Mouse (Mus musculus): ENCODE results near the gene Pnpo. TPM values are rescaled to one million over a fixed set of nuclear protein-coding genes. Genes with fewer than 3 reads are reported as not detected.

Pnpo gene
- polyA plus RNA-seq (2014; fragmentation: Nextera tagmentation; extraction: Ambion mirVana), result 26.7 and 29.0 TPM in 2 replicates

- Histone ChIP-seq H3K4me1 (ENCODE audit: control insufficient read depth, insufficient read depth, low read length) (no peaks in the 10 kb centered on the region), H3K27ac (replicated peaks; ENCODE audit: low read depth, low read length) (no peak within 1 kb of the TSS), H3K9me3 (replicated peaks; ENCODE audit: control insufficient read depth, low read length) (no peaks in the 10 kb centered on the region), H3K4me2 (ENCODE audit: low read depth, low read length) (peak within 1 kb of the TSS; percentile 81), H3K36me3 (replicated peaks; ENCODE audit: control insufficient read depth, insufficient read depth, low read depth, low read length) (no peaks in the 10 kb centered on the region), H3K9ac (replicated peaks; ENCODE audit: low read length) (peak within 1 kb of the TSS; percentile 51), H3K4me3 (ENCODE audit: low read depth, low read length) (peak within 1 kb of the TSS; percentile 45), H3K27me3 (ENCODE audit: control insufficient read depth, insufficient read depth, low read length) (no peaks in the 10 kb centered on the region)
- WGBS, result under 1% methylated on average over 29 of the region's 29 CpGs
- ATAC-seq (replicated peaks; ENCODE audit: insufficient number of reproducible peaks, low FRiP score, low TSS enrichment, low read depth) (peak; percentile 94), DNase-seq (ENCODE audit: low spot score) (peak; percentile 95)
These were observed at the start of gene Pnpo for GRCm38 (mm10) chr11:96943746-96944304. Gene Pnpo, minus strand, starts transcription at chr11:96943986.

- no peaks in the 10 kb centered on the region for H3K9me3 ChIP-seq (replicated peaks; ENCODE audit: control insufficient read depth, low read length)
- no peak overlapping the region for H3K4me2 ChIP-seq (ENCODE audit: low read depth, low read length)
- peaks cover 9% of the 10 kb centered on the region; the same call in 1 of the 2 replicates for H3K27me3 ChIP-seq (ENCODE audit: control insufficient read depth, insufficient read depth, low read length)
- DNase-seq (ENCODE audit: low spot score) (no peak), ATAC-seq (replicated peaks; ENCODE audit: insufficient number of reproducible peaks, low FRiP score, low TSS enrichment, low read depth) (no peak)
- H3K4me1 ChIP-seq (ENCODE audit: control insufficient read depth, insufficient read depth, low read length), result peaks cover 3% of the 10 kb centered on the region; the same call in 1 of the 2 replicates
- no peak overlapping the region for H3K4me3 ChIP-seq (ENCODE audit: low read depth, low read length)
- 29% methylated on average over 8 of the region's 8 CpGs for WGBS
- no peak overlapping the region for H3K27ac ChIP-seq (replicated peaks; ENCODE audit: low read depth, low read length)
- no peaks in the 10 kb centered on the region for H3K36me3 ChIP-seq (replicated peaks; ENCODE audit: control insufficient read depth, insufficient read depth, low read depth, low read length)
- H3K9ac ChIP-seq (replicated peaks; ENCODE audit: low read length), result no peak overlapping the region
These were observed 49.0 kb upstream of the Pnpo start for GRCm38 (mm10) chr11:96992722-96993311.

GRCm38 (mm10) chr11:96991501-96991900, 47.7 kb upstream of the Pnpo start:
- no peaks in the 10 kb centered on the region for H3K9me3 ChIP-seq (replicated peaks; ENCODE audit: control insufficient read depth, low read length)
- no peak for DNase-seq (ENCODE audit: low spot score)
- no peak overlapping the region for H3K9ac ChIP-seq (replicated peaks; ENCODE audit: low read length)
- no peaks in the 10 kb centered on the region for H3K36me3 ChIP-seq (replicated peaks; ENCODE audit: control insufficient read depth, insufficient read depth, low read depth, low read length)
- H3K27me3 ChIP-seq (ENCODE audit: control insufficient read depth, insufficient read depth, low read length), result peaks cover 1% of the 10 kb centered on the region; the same call in 1 of the 2 replicates
- H3K27ac ChIP-seq (replicated peaks; ENCODE audit: low read depth, low read length), result no peak overlapping the region
- no peak overlapping the region for H3K4me3 ChIP-seq (ENCODE audit: low read depth, low read length)
- H3K4me2 ChIP-seq (ENCODE audit: low read depth, low read length), result no peak overlapping the region
- no peaks in the 10 kb centered on the region; the same call in none of the 2 replicates for H3K4me1 ChIP-seq (ENCODE audit: control insufficient read depth, insufficient read depth, low read length)
- ATAC-seq (replicated peaks; ENCODE audit: insufficient number of reproducible peaks, low FRiP score, low TSS enrichment, low read depth), result no peak
- 78% methylated on average over 5 of the region's 5 CpGs for WGBS

- H3K36me3 ChIP-seq (replicated peaks; ENCODE audit: control insufficient read depth, insufficient read depth, low read depth, low read length), result no peaks in the 10 kb centered on the region
- H3K27ac ChIP-seq (replicated peaks; ENCODE audit: low read depth, low read length), result no peak overlapping the region
- H3K4me3 ChIP-seq (ENCODE audit: low read depth, low read length), result peak overlapping the region; percentile 18
- peak overlapping the region; percentile 41 for H3K4me2 ChIP-seq (ENCODE audit: low read depth, low read length)
- peaks cover 2% of the 10 kb centered on the region for H3K27me3 ChIP-seq (ENCODE audit: control insufficient read depth, insufficient read depth, low read length)
- DNase-seq (ENCODE audit: low spot score), result peak; percentile 40
- no peaks in the 10 kb centered on the region; the same call in 1 of the 2 replicates for H3K4me1 ChIP-seq (ENCODE audit: control insufficient read depth, insufficient read depth, low read length)
- no peaks in the 10 kb centered on the region for H3K9me3 ChIP-seq (replicated peaks; ENCODE audit: control insufficient read depth, low read length)
- WGBS, result 6% methylated on average over 31 of the region's 31 CpGs
- peak overlapping the region; percentile 3 for H3K9ac ChIP-seq (replicated peaks; ENCODE audit: low read length)
- no peak for ATAC-seq (replicated peaks; ENCODE audit: insufficient number of reproducible peaks, low FRiP score, low TSS enrichment, low read depth)
These were observed 44.3 kb upstream of the Pnpo start for GRCm38 (mm10) chr11:96987873-96988655.

GRCm38 (mm10) chr11:96986463-96986862, 42.7 kb upstream of the Pnpo start:
- no peaks in the 10 kb centered on the region; the same call in 1 of the 2 replicates for H3K4me1 ChIP-seq (ENCODE audit: control insufficient read depth, insufficient read depth, low read length)

GRCm38 (mm10) chr11:96984903-96985302, 41.1 kb upstream of the Pnpo start:
- no peak overlapping the region for H3K4me3 ChIP-seq (ENCODE audit: low read depth, low read length)
- H3K9me3 ChIP-seq (replicated peaks; ENCODE audit: control insufficient read depth, low read length), result no peaks in the 10 kb centered on the region
- 22% methylated on average over 4 of the region's 4 CpGs for WGBS
- no peak for ATAC-seq (replicated peaks; ENCODE audit: insufficient number of reproducible peaks, low FRiP score, low TSS enrichment, low read depth)
- no peaks in the 10 kb centered on the region; the same call in 1 of the 2 replicates for H3K4me1 ChIP-seq (ENCODE audit: control insufficient read depth, insufficient read depth, low read length)
- H3K36me3 ChIP-seq (replicated peaks; ENCODE audit: control insufficient read depth, insufficient read depth, low read depth, low read length), result no peaks in the 10 kb centered on the region
- no peak overlapping the region for H3K27ac ChIP-seq (replicated peaks; ENCODE audit: low read depth, low read length)
- H3K9ac ChIP-seq (replicated peaks; ENCODE audit: low read length), result peak overlapping the region; percentile 1; the same call in 1 of the 2 replicates
- no peak overlapping the region for H3K4me2 ChIP-seq (ENCODE audit: low read depth, low read length)
- peaks cover 2% of the 10 kb centered on the region for H3K27me3 ChIP-seq (ENCODE audit: control insufficient read depth, insufficient read depth, low read length)
- DNase-seq (ENCODE audit: low spot score), result no peak

More at GRCm38 (mm10) chr11:96986463-96986862, 42.7 kb upstream of the Pnpo start:
- no peak for ATAC-seq (replicated peaks; ENCODE audit: insufficient number of reproducible peaks, low FRiP score, low TSS enrichment, low read depth)
- H3K4me3 ChIP-seq (ENCODE audit: low read depth, low read length), result no peak overlapping the region
- no peak for DNase-seq (ENCODE audit: low spot score)
- no peaks in the 10 kb centered on the region for H3K36me3 ChIP-seq (replicated peaks; ENCODE audit: control insufficient read depth, insufficient read depth, low read depth, low read length)
- peaks cover 2% of the 10 kb centered on the region for H3K27me3 ChIP-seq (ENCODE audit: control insufficient read depth, insufficient read depth, low read length)
- 58% methylated on average over 3 of the region's 3 CpGs for WGBS
- H3K4me2 ChIP-seq (ENCODE audit: low read depth, low read length), result no peak overlapping the region
- H3K27ac ChIP-seq (replicated peaks; ENCODE audit: low read depth, low read length), result no peak overlapping the region
- no peaks in the 10 kb centered on the region for H3K9me3 ChIP-seq (replicated peaks; ENCODE audit: control insufficient read depth, low read length)
- H3K9ac ChIP-seq (replicated peaks; ENCODE audit: low read length), result no peak overlapping the region

- Histone ChIP-seq H3K4me1 (ENCODE audit: control insufficient read depth, insufficient read depth, low read length) (no peaks in the 10 kb centered on the region; the same call in 1 of the 2 replicates), H3K27me3 (ENCODE audit: control insufficient read depth, insufficient read depth, low read length) (peaks cover 2% of the 10 kb centered on the region), H3K4me3 (ENCODE audit: low read depth, low read length) (no peak within 1 kb of the TSS), H3K9me3 (replicated peaks; ENCODE audit: control insufficient read depth, low read length) (no peaks in the 10 kb centered on the region), H3K27ac (replicated peaks; ENCODE audit: low read depth, low read length) (no peak within 1 kb of the TSS), H3K4me2 (ENCODE audit: low read depth, low read length) (peak within 1 kb of the TSS; percentile 32), H3K9ac (replicated peaks; ENCODE audit: low read length) (no peak within 1 kb of the TSS), H3K36me3 (replicated peaks; ENCODE audit: control insufficient read depth, insufficient read depth, low read depth, low read length) (no peaks in the 10 kb centered on the region)
- DNase-seq (ENCODE audit: low spot score), result no peak
- no peak for ATAC-seq (replicated peaks; ENCODE audit: insufficient number of reproducible peaks, low FRiP score, low TSS enrichment, low read depth)
- WGBS, result 80% methylated on average over 7 of the region's 7 CpGs
These were observed 39.1 kb upstream of the Pnpo start, which contains the start of gene Sp2 for GRCm38 (mm10) chr11:96982859-96983258. Gene Sp2, minus strand, starts transcription at chr11:96982959.

All from embryonic facial prominence, embryonic 11.5 days (tissue).